Mouse (Mus musculus): ENCODE measurements around the gene Dync1h1.
A peak's percentile ranks its signal among the peaks of the same experiment; 100 is the strongest.

GRCm38 (mm10) chr12:110598527-110598926 lies 2.7 kb upstream of the Dync1h1 start:
- TF ChIP-seq POLR2A (IDR thresholded peaks at IDR 0.05; ENCODE audit: low read depth, low read length) (no peak), CTCF (IDR thresholded peaks at IDR 0.05; ENCODE audit: extremely low read depth, insufficient read length, insufficient replicate concordance, low read depth, low read length) (peak; percentile 88; the same call in 1 of the 2 replicates)
